Mouse (Mus musculus): ENCODE measurements around the gene Tcte1. TPM values are rescaled to one million over a fixed set of nuclear protein-coding genes. Genes with fewer than 3 reads are reported as not detected.

Gene Tcte1
- not detected for total RNA-seq (2021)
- long read RNA-seq, experiment 1, result 0 reads
- long read RNA-seq, experiment 2, result 0 reads

DNA sequence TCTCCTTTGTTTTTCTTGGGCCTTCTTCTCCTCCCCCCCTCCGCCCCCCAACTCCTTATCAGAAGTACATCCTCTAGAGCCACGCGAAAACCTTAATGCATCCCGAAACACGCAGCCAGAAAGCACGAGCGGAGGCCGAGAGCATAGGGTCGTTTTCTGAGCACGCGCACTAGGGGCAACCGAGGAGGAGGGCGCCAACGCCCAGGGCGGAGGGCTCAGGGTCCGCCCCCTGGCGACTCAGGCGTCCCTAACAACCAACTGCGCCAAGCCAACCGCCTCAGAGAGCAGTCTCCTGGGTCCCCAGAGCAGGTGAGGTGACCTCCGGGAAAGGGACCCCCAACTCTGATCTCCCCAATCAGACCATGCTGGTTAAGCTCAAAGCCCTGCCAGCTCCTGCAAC is at the start of gene Tcte1:
Gene Tcte1, plus strand, starts transcription at position 172 of the 400 bp plus-strand sequence.
- DNase-seq, result no peak

DNA sequence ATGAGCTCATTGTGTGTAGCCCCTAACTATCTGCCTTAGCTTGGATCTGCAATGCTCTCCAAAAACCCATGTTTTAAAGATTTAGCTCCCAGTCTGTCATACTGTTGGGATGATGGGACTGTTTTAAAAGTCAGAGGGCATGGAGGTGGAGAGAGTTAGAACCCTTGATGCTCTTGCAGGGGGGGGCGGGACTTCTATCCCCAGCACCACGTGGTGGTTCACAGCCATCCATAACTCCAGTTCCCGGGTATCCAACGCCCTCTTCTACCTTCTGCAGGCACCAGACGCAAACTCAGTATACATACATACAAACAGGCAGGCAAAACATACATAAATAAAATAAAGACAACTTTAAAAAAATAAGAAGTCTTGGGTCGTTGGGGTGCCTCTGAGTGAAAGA is 49.6 kb upstream of the Tcte1 start:
- DNase-seq, result no peak

DNA sequence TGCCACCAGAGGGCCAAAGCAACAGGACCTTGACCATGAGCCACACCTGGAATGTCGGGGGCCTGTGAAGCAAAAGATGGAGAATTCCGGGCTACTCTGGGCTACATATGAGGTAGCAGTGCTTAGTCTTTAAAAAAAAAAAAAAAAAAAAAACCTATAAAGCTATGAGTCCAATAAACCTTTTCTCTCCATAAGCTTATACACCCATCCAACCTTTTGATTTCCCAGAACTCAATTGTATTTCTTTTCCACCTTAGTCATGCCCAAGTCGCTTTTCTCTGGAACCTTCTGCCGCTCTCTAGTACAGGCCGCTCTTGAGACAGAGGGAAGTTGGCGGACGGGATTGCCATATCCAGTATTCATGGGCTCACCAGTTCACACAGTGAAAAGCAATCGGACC is 49.1 kb upstream of the Tcte1 start:
- no peak for DNase-seq

DNA sequence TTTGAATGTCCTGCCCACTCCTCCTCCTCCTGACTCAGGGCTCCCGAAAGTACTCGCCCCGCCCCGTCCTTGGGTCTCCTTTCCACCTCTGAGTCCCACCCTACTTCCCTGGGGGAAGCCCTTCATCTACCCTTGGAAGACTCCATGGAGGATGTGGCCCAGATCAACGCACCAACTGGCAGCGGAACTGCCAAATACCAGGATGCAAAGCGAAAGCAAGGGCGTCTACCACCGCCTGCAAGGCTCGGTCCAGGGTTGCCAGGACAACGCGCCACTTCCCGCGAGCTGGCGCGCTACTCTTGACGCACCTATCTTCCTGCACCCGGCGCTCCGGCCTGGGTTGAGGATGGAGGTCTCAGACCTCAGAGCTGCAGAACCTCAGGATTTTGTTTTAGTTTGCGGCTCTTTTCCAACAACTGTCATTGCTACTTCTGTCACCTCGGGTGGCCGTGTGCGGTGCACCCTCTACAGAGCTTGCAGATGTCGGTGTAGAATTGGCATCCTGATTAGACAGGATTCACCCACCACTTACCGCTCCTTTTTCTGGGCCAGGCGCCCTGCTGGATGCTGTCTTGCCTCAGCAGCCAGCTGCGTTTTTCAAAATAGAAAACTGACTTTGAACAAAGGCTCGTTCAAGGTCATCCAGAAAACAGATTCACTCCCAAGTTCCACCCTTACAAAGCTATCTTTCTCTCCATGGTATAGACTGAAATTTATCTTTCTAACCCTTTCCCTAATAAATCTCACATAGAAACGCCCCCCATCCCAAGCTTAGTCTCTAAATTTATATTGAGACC is 48.4 kb upstream of the Tcte1 start, which contains the start of gene Spats1:
Gene Spats1, minus strand, starts transcription at position 747 of the 797 bp plus-strand sequence.
- peak; percentile 29 for DNase-seq

GRCm38 (mm10) chr17:45478234-45478825 is 44.9 kb upstream of the Tcte1 start:
- peak; percentile 51 for DNase-seq

DNA sequence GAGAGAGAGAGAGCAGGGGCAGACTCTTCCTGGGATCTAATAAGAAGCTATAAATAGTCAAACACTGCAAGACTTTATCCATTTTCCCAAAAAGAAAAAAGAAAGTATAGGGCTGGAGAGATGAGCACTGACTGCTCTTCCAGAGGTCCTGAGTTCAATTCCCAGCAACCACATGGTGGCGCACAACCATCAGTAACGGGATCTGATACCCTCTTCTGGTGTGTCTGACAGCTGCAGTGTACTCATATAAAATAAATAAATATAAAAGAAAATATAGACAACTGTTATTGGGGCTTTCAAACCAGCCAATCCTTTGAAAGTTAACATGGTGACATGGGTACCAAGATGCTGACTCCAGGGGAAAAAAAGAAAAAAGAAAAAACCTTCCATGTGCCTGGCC is 42.8 kb upstream of the Tcte1 start:
- DNase-seq, result no peak

DNA sequence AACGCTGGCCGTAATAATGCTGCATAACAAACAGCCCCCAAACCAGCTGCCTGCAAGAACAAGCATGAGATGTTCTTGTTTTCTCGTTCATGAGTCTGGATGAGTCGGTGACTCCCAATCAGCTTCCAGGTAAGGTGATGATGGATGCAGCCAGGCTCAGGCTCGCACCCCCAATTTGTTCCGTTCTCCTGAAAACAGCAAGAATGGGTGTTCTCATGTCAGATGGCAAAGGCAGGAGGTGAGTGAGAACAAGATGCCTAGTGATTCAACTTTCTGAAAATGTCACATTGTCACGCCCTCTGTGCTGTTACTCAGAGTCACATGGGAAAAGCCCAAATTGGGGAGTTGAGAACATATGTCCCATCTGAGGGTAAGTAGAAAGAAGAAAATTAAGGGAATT is 37.7 kb upstream of the Tcte1 start:
- no peak for DNase-seq

- DNase-seq, result no peak
Observed at GRCm38 (mm10) chr17:45487216-45487615, 36.0 kb upstream of the Tcte1 start.

DNA sequence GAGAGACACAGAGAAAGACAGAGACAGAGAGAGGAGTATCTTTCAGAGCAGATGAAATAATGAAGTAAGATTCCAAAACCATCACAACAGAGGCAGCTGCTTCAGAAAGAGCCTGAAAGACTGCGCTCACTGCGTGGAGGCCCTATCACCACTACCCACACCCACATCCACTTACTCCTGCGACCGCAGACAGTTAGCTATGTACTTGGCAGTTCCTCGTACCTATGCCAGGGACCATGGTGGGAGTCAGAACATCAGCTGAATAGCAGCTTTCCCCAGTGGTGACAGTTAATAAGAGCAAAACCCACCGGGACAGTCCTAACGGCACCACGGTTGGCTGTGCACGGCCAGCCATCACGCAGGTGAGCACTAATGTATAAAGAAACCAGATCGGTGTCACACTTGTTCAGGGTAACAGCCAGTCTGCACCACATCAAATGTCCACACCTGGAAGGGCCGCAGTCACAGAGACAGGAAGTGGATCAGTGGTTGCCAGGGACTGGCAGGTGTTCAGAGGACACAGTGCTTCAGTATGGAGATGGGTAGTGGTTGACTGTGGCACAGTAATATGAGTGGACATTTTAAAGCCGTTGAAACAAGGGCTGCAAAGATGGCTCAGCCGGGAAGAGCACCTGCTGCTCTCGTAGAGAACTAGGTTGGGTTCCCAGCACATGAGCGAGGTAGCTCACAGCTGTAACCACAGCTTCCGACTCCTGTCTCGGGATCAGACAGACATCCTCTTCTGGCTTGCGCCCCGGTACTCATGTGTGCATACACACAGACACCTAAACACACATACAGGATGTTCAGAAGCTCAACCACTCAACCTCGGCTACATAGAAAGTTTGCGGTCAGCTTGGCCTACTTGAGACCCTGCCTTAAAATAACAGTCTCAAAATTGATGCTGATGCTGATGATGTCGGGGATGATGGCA is 34.6 kb upstream of the Tcte1 start:
- peak; percentile 19 for DNase-seq

GRCm38 (mm10) chr17:45489736-45490135 is 33.5 kb upstream of the Tcte1 start:
- DNase-seq, result no peak

DNA sequence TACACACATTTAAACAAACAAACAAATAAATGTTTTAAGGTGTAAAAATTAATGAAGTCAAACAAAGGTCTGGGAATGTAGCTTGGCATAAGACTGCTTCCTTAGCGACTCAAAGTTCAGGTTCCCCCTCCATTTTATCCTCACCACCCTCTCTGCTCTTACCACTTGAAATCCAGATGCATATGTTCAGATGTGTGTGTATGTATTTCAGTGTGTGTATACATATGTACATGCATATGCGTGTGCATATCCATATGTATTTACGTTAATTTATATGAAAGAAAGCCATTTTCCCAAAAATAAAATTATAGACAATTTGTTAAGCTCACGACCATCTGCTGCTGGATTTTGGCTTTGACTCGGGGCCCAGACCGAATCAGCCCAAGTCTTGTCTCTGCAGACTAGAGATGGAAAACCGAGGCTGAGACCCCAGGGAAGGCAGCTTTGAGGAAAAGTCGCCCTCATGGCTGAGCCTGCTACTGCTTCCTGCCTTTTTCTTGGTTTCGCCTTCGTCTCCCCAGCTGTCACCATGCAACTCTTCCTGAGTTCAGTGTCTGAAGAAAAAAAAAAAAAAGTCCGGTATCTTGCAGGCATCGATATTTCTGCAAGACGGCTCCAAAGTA is 32.6 kb upstream of the Tcte1 start:
- no peak for DNase-seq

DNA sequence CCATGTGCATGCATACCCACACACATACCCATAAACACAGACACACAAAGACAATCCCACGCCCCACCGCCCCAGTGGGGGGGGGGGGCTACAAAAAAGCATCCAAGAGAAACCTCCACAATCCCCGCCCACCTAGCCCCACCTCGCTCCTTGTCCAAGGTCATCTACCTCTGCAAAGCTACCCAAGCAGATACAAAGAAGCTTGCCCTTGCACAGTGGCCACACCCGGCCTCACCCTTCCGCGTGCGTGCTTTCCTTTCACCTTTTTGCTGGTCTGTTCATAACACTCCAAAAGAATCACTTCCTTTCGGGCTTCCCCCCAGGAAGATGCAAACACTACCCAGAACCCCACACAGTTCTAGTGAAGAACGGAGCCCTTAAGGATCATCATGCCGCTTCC is 27.8 kb upstream of the Tcte1 start:
- no peak for DNase-seq

GRCm38 (mm10) chr17:45498397-45498796 is 24.8 kb upstream of the Tcte1 start:
- DNase-seq, result no peak

DNA sequence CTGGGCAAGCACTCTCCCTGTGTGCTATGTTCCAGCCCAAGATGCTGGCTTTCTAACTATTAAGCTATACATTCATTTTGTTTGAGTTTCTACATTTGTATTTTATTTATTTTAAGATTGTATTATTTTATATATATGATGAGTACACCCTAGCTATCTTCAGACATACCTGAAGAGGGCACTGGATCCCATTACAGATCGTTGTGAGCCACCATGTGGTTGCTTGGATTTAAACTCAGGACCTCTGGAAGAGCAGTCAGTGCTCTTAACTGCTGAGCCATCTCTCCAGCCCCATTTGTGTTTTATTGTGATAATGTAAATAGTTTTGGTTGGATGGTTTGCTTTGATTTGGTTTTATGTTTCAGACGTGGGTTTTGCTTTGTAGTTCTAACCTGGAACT is 23.7 kb upstream of the Tcte1 start:
- no peak for DNase-seq

DNA sequence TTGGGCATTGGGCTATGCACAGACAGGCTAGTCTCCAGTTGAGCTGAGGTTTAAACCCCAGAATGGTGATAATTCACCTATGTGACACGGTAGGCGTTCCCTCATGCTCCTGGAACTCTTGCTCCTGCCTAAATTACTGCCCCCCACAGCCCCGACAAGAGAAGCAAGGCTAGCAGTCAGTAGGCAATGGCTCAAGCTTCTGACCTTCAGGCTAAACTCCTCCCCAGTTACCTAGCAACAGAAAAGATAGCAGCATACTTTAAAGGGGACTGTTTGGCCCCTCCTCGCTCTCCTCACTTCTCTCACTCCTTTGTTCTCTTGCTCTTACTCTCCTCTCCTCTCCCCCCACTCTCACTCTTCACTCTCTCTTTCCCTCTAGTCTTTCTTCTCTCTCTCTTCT is 22.3 kb upstream of the Tcte1 start:
- DNase-seq, result no peak

GRCm38 (mm10) chr17:45502324-45502723 is 20.9 kb upstream of the Tcte1 start:
- DNase-seq, result no peak

- no peak for DNase-seq
Observed at GRCm38 (mm10) chr17:45503301-45503973, 19.8 kb upstream of the Tcte1 start.

DNA sequence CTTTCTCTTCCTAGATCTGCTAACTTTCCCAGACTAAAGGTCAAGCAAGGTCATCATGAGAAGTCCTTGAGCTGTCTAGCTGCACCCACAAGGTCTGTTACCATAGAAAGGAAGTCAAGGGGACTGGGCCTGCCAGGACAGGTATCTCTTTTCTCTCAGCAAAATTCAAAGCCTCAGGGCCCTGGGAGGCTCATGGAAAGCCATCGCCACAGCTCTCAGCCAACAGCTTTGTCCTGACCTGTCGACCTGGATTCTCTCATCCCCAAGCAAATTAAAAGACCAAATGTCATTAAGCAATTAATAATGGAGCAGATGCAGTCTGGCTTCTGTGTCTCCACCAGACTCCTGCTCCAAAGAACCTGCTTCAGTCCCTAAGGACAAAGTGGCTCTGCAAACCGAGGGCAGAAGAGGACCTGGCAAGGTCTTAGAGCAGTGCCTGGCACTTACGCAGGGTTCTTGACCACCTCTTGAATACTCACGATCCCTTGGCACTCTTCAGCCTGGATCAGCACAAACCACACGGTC is 17.2 kb upstream of the Tcte1 start:
- DNase-seq, result no peak

GRCm38 (mm10) chr17:45506700-45507189 is 16.5 kb upstream of the Tcte1 start, which contains the start of gene Aars2:
Aars2 (plus strand) TSS chr17:45506841.
- DNase-seq, result peak; percentile 90

- no peak for DNase-seq
Observed at GRCm38 (mm10) chr17:45510871-45511270, 12.4 kb upstream of the Tcte1 start.

DNA sequence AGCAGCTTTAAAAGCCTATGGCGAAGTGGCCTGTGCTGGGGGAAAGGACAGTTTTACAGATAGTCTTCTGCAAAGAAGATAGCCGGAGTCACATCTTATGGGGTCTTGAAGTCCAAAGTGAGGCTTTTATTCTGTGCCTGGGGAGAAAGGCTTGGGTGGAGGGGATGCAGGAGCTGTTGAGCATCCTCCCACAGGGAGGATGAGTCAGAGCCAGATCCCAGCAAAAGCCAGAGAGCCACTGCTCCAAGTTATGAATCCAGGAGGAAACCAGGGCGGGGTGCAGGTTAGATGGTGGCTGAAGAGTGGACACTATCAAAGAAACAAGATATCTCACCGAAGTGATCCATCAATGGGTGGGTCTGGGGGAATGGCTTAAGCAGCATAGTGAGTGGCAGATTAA is 11.5 kb upstream of the Tcte1 start:
- DNase-seq, result no peak

Data from gastrocnemius, postnatal 25 days (tissue).